Mouse (Mus musculus): Measurements from ENCODE around the gene Gm20517.

The Gm20517 gene

DNA sequence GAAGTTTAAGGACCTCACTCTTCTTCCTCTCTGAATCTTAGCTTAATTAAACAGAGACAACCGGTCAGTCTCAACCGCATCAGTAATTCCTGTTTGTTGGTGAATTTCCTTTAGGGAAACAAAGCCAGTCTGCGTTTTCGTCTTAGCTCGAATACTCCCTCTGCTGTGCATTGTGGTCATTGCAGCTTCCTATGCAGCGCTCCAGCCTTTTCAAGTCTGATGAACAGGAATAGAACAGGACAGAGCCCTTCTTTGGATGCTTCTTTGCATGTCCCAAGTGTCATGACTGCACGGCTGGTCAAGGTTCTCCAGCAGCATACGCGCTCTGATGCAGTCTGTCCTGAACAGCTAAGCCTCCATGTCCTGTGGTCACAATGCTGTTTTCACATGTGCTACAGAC, 65.2 kb downstream of the Gm20517 start:
- no peak for DNase-seq (ENCODE audit: extremely low read depth, low read depth)

- DNase-seq (ENCODE audit: extremely low read depth, low read depth), result no peak
Measured at GRCm38 (mm10) chr17:47678238-47678637, 66.8 kb downstream of the Gm20517 start.

DNA sequence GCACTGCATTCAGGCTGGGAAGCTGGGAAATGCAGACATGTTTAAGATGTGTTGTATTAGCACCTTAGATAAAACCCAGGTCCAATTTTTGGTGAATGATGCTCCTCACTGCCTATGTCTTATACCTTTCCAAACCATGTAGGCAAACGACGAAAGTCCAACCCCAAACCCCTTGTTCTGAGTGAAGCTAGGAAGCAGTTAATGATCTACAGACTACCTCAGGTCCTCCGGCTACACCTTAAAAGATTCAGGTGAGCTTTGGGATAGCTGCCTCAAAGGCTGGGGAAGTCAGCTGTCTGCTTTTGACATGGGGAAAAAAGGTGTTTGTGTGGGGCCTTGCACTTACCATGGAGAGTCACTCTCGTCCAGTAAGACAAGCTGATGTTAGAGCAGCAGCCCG, 67.3 kb downstream of the Gm20517 start:
- DNase-seq (ENCODE audit: extremely low read depth, low read depth), result no peak

DNA sequence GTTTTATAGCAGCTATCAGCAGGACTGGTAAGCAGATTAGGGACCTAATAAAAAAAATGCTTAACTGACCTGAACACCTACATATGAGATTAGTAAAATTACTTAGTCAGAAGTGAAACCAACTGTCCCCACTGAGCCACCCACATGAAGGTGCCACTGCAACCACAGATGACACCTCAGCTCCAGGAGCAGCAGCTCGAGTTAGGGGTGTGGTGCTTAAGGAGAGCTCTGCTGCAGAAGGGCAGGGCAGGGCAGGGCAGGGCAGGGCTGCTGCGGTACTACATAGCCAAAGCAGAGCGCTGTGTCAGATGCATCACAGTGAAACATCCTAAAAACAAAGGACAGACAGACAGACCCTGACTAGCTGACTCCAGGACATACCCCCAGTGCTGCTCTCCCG, 71.4 kb downstream of the Gm20517 start:
- DNase-seq (ENCODE audit: extremely low read depth, low read depth), result no peak

DNA sequence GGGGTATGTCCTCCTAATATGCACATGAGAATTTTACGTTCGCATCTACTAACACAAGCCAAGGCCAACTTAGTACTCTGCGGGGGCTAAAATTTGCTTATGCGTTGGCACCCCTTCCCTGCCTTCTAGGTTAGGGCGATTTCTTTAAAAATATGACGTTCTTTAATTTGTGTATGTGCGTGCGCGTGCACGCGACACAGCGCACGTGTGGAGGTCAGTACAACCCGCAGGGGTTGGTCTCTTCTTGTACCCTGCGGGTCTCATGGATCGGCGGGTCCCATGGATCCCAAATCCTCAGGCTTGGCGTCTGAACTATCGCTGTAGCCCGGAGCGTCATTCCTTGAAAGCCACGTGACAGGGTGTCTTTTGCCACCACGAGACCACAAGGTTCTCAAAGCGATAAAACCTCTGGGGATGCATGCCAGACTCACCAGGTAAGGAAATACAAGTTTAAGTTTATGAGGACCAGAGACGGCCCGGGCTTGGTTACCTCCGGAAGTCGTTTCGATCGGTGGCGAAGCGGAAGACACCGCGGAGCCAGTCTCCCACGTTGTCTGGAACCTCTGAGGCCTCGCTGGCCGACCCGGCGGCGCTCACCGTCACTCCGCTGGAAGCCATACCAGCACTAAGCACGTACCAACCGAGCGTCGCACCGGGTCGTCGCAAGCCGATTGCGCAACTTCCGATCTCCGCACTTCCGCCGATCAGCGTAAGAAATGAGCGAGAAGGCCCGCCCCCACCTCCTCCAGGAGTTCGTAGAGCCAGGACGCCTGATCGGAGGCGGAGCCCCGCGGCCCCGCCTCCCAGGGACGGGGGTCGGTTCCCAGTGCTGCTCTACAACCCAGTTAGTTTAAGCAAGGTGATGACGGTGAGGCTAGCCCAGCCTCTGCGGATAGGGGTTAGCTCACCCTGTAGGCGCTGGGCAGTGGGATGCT, 76.3 kb downstream of the Gm20517 start:
- DNase-seq (ENCODE audit: extremely low read depth, low read depth), result peak; percentile 96

DNA sequence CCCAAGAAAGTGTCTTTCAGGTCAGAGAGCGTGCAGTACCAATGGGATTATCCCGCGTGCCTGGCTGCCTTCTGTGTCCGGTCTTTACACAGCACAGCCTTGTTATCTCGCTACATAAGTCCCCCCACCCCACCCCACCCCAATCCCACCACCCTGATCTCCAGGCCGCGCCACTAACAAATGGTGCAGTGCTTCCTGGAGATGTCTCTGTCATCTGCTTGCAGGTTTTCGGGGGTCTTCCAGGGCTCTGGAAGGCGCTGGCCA, 76.9 kb downstream of the Gm20517 start, which contains the start of gene Tomm6:
TSS of gene Tomm6 (minus strand) at position 43 of the 264 bp plus-strand sequence.
- DNase-seq (ENCODE audit: extremely low read depth, low read depth), result no peak

DNA sequence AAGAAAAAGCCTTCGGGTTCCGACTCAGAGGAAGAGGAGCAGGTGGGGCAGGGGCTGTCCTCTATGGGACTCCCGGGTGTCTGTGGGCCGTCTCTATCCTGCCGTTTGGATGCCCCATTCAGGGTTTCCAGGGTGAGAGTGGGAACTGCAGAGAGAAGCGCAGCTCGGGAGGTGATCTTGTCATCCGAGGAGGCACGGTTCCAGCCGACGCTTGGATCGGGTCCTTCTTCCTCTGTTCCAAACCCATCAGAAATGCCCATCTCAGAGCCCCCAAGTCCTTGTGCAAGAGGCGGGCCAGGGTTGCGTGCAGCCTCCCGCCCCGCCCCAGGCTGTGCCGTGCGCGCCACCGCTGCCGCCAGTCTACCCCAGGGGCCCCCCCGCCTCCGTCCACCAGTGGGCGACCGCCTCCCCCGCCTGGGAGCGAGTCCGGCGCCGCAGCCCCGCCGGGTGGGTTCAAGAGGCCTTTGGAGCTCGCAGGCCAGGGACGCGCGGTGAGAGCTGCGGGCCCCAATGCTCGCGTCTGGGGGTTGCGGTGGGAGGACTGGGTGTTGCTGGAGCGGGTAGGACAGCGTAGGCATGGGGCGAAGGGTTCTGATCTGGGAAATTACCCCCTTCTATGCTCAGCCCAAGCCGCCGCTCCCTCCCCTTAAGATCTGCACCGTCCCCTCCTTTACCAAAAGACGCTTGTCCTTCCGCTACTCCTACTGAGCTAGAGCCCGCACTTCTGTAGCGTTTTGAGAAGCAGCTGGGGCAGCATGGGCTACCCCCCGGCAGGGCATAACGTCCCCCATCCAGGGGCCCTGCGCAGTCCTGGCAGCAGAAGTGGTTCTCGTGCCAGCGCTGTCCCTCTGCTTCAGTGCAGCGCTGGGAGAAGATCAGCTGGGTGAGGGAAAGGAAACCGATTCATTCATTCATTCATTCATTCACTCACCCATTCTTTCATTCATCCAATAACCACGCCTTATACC, 77.5 kb downstream of the Gm20517 start, which contains the start of gene Frs3:
TSS of gene Frs3 (plus strand) at position 423 of the 968 bp plus-strand sequence.
- peak; percentile 39 for DNase-seq (ENCODE audit: extremely low read depth, low read depth)

- no peak for DNase-seq (ENCODE audit: extremely low read depth, low read depth)
Measured at GRCm38 (mm10) chr17:47689894-47690293, 78.5 kb downstream of the Gm20517 start.

DNA sequence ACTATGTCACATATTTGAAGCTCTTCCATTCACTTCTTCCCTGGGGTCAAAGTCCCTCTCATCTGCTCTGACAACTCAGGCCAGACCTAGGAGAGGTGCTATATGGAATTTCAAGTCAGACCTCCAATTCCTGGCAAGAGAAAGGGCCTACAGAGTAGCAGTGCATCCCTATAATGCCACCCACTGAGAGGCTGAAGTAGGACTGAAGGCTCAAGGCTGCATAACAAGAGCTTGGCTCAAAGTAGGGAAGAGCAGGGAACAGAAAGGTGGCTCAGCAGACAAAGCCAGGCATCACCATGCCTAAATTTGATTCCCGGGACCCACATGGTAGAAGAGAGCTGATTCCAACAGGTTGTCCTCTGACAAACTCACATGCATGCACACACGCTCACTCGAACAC, 80.3 kb downstream of the Gm20517 start:
- no peak for DNase-seq (ENCODE audit: extremely low read depth, low read depth)

- DNase-seq (ENCODE audit: extremely low read depth, low read depth), result no peak
Measured at GRCm38 (mm10) chr17:47693671-47694441, 82.5 kb downstream of the Gm20517 start.

- DNase-seq (ENCODE audit: extremely low read depth, low read depth), result no peak
Measured at GRCm38 (mm10) chr17:47694442-47694502, 82.9 kb downstream of the Gm20517 start, which contains the start of gene Gm21981. Gene Gm21981, minus strand, starts transcription at chr17:47694455.

DNA sequence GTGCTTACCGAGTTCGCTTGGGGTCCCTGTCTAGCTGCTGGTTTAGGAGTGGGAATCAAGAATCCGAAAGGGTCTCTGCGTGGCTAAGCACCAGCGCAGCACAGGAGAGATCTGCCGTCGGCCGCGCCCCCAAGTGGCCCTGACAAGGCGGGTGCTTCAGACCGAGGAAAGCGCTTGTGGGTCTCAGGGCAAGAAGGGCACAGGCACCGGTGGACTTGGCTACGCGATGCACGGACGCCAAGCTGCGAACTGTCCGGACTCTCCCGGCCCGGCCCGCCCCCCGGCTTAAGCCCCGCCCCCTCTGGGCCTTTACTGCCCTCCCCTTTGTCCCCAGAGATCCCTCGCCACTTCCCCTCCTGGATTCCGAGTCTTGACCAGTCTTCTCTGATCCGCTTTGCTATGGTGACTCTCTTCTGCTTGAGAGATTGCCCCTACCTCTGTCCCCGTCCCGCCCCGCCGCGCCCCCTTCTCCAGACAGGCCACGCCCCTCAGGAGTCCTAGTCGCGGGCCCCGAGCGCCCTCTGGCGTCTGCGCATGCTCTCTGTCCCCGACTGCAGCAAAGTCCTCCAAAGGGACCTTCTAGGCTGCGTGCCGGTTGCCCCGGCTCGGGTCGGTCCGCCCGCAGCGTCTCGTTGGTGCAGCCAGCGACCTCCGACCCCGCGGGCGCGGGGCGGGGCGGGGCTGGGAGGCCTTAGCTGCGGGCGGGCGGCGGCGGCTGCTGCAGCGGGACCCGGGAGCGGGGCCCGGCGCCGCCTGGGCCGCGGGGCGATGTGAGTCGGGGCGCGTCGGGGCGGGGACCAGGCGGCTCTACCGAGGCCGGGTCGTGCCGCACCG, 83.3 kb downstream of the Gm20517 start, which contains the start of gene Prickle4:
TSS of gene Prickle4 (minus strand) at position 234 of the 834 bp plus-strand sequence.
- peak; percentile 66 for DNase-seq (ENCODE audit: extremely low read depth, low read depth)

DNA sequence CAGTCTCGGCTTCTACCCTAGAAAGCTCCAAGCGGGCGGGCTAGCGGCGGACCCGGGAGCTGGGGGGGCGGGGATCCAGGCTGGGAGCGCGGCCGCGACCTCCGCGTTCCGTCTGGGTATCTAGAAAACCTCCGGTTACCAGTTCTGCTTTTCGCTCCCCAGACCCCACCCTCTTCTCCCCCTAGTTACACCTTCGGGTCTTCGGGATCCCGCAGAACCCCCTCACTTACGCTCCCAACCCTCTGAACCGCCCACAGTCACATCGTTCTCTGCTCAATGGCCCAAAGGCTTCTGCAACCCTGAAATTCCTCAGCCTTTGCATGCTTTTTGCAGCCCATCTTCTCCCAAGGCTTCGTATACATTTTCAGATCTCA, 83.9 kb downstream of the Gm20517 start:
- no peak for DNase-seq (ENCODE audit: extremely low read depth, low read depth)

- no peak for DNase-seq (ENCODE audit: extremely low read depth, low read depth)
Measured at GRCm38 (mm10) chr17:47698156-47698555, 86.8 kb downstream of the Gm20517 start.

DNA sequence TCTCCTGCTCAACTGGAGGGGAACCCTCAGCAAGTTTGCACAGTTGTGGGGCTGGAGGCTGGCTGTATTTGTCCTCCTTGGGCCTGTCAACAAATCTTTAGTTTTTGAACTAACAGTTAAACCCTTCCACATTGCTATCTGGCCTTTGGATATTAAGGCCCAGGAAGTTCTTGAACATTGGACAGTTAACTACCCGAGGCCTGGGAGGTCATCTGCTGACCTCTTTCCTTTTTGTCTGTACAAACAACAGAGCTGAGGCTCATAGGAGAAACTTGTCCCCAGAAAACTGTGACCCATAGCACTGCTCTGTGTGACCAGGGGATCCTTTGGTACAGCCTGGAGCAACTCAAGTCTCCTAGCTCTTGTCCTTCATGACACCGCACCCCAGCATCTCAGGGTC, 87.7 kb downstream of the Gm20517 start:
- no peak for DNase-seq (ENCODE audit: extremely low read depth, low read depth)

GRCm38 (mm10) chr17:47701793-47702192, 90.4 kb downstream of the Gm20517 start:
- DNase-seq (ENCODE audit: extremely low read depth, low read depth), result no peak

GRCm38 (mm10) chr17:47702548-47703345, 91.4 kb downstream of the Gm20517 start:
- no peak for DNase-seq (ENCODE audit: extremely low read depth, low read depth)

DNA sequence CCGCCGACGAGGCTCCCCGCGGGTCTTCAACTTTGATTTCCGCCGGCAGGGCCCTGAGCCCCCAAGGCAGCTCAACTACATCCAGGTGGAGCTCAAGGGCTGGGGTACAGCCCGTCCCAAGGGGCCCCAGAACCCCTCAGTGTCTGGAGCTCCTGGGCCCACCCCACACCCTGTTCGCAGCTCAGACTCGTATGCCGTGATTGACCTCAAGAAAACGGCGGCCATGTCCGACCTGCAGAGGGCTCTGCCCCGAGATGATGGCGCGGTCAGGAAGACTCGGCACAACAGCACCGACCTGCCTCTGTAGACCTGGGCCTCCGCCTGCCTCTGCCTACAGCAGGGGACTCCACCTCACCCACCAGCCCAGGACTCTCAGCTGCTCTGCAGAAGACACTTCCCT, 92.2 kb downstream of the Gm20517 start:
- no peak for DNase-seq (ENCODE audit: extremely low read depth, low read depth)

GRCm38 (mm10) chr17:47704692-47705091, 93.3 kb downstream of the Gm20517 start:
- DNase-seq (ENCODE audit: extremely low read depth, low read depth), result no peak

GRCm38 (mm10) chr17:47706196-47706595, 94.8 kb downstream of the Gm20517 start:
- DNase-seq (ENCODE audit: extremely low read depth, low read depth), result no peak

All from MEL-GATA-1-ER (cell line).